Mouse (Mus musculus) spleen, adult 2 months (tissue): ENCODE measurements around the gene Slc6a17. TPM values are rescaled to one million over a fixed set of nuclear protein-coding genes. Genes with fewer than 3 reads are reported as not detected.

Experiments
- DNase-seq, 2 experiments: peaks; one replicate each; pipeline versions ENCODE4 v3.0.0 to v3.0.0-alpha.2; 2012 to 2021; ENCODE audit warnings: low spot score in 2 of 2, low read depth in 1 of 2
- H3K27ac ChIP-seq: fragments of 200-500 bp; 2 replicates; pipeline ENCODE4 v1.5.1; 2012; ENCODE audit warnings: low read length, inconsistent platforms; ENCODE audit not compliant: insufficient read depth
- H3K27me3 ChIP-seq: fragments of 200-500 bp; 2 replicates; pipeline ENCODE4 v1.6.1; 2012; ENCODE audit warnings: mild to moderate bottlenecking, moderate library complexity, low read length, inconsistent platforms; ENCODE audit not compliant: control insufficient read depth, insufficient read depth
- H3K36me3 ChIP-seq: fragments of 200-500 bp; 2 replicates; pipeline ENCODE4 v1.6.1; 2012; ENCODE audit warnings: mild to moderate bottlenecking, low read length, inconsistent platforms; ENCODE audit not compliant: control insufficient read depth, insufficient read depth
- H3K4me1 ChIP-seq: fragments of 200-500 bp; 2 replicates; pipeline ENCODE4 v1.6.1; 2011; ENCODE audit warnings: inconsistent platforms; ENCODE audit not compliant: control insufficient read depth, insufficient read depth, insufficient read length
- H3K4me3 ChIP-seq: fragments of 200-500 bp; 2 replicates; pipeline ENCODE4 v1.5.1; 2011; ENCODE audit warnings: mild to moderate bottlenecking, inconsistent platforms; ENCODE audit not compliant: insufficient read depth, insufficient read length; ENCODE audit errors: extremely low read depth
- CTCF ChIP-seq: fragments of 200-500 bp; IDR thresholded peaks from 2 replicates; pipeline ENCODE4 v1.5.1; 2011; ENCODE audit warnings: mild to moderate bottlenecking, inconsistent platforms; ENCODE audit not compliant: insufficient read depth, insufficient read length, insufficient replicate concordance; ENCODE audit errors: extremely low read depth
- POLR2A ChIP-seq: fragments of 200-500 bp; IDR thresholded peaks from 2 replicates; pipeline ENCODE4 v1.6.1; 2011; ENCODE audit warnings: low read depth, low read length, inconsistent platforms
- WGBS: fragments of 180-500 bp; shearing (Covaris S2); methylation state at CpG from one replicate; pipeline ENCODE4 v1.1.7; 2018; 5-methylcytosine and 5-hydroxymethylcytosine counted together
- polyA plus RNA-seq: library from polyadenylated mRNA; depleted of rRNA; stranded (reverse); fragments of >200 nt; gene quantifications from 2 replicates; pipeline ENCODE4 v1.2.3, GENCODE M21; 2012

Gene Slc6a17
- polyA plus RNA-seq, 1 experiment: 0.29 TPM

DNA sequence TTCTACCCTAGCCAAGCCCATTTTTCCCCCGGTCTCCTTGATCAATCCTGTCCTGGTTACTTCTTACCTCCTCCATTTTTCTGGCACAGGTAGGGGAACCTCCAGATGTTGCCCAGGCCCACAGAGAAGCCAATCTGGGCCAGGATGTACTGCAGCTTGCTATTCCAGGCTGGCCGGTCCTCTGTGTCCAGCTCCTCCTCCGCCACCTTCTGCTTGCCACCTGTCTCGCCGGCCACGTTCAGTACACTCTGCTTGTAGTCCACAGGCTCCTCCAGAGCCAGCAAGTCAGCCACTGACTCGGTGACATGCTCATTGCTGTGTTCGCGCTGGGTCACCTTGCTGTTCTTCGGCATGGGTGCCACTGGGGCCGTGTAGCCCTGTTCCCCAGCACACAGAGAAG is 17.5 kb downstream of the Slc6a17 start:
- H3K27me3 ChIP-seq: no peaks in the 10 kb centered on the region
- no peak overlapping the region for H3K27ac ChIP-seq
- no peak for TF ChIP-seq POLR2A
- no peak overlapping the region for H3K4me3 ChIP-seq
- 95% methylated on average over 11 of the region's 11 CpGs for WGBS
- DNase-seq: no peak
- no peaks in the 10 kb centered on the region for H3K4me1 ChIP-seq
- no peaks in the 10 kb centered on the region for H3K36me3 ChIP-seq

GRCm38 (mm10) chr3:107496086-107496850 is 21.6 kb downstream of the Slc6a17 start:
- Histone ChIP-seq H3K27me3 (no peaks in the 10 kb centered on the region), H3K4me3 (no peak overlapping the region), H3K36me3 (no peaks in the 10 kb centered on the region), H3K27ac (no peak overlapping the region), H3K4me1 (no peaks in the 10 kb centered on the region)
- no peak for DNase-seq
- TF ChIP-seq POLR2A (no peak), CTCF (no peak)
- WGBS: 86% methylated on average over 13 of the region's 13 CpGs

GRCm38 (mm10) chr3:107495524-107495923 is 22.3 kb downstream of the Slc6a17 start:
- no peak for DNase-seq
- TF ChIP-seq POLR2A (no peak), CTCF (no peak)
- no peaks in the 10 kb centered on the region for H3K27me3 ChIP-seq
- H3K36me3 ChIP-seq: no peaks in the 10 kb centered on the region
- no peaks in the 10 kb centered on the region for H3K4me1 ChIP-seq
- no peak overlapping the region for H3K4me3 ChIP-seq
- 90% methylated on average over 6 of the region's 6 CpGs for WGBS
- H3K27ac ChIP-seq: no peak overlapping the region

DNA sequence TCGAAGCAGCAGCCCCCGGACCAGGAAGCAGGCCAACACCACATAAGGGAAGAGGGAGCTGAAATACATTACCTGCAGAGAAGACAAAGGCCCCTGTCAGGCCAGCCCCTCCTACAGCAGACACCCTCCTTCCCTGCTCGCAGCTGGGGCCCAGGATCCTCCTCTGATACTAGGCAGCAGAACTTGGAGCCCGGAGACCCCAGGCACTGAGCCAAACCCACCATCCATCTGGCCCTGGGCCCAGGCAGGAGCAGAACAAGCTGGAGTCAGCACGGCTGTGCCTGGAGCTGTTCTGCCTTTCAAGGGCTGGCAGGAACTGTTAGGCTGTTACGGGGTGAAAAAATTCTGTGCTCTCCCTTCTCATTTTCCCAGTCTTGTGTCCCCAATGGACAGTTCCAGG is 26.4 kb downstream of the Slc6a17 start:
- Histone ChIP-seq H3K27ac (no peak overlapping the region), H3K36me3 (no peaks in the 10 kb centered on the region), H3K27me3 (no peaks in the 10 kb centered on the region), H3K4me3 (no peak overlapping the region), H3K4me1 (no peaks in the 10 kb centered on the region)
- TF ChIP-seq POLR2A (no peak), CTCF (no peak)
- 23% methylated on average over 6 of the region's 6 CpGs for WGBS
- DNase-seq: no peak

DNA sequence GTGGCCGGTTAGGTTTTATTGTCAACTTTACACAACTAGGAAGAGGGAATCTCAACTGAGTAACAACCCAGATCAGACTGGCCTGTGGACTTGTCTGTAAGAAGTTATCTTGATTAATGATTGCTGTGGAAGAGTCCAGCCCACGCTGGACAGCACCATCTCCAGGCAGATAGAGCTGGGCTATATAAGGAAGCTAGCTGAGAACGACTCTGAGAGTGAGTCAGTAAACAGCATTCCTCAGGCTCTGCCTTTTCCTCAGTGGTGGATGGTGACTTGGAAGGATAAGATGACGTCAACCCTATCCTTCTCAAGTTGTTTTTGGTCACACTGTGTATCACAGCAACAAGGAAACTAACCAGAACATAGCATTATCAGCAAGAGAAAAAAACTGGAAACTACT is 29.2 kb downstream of the Slc6a17 start:
- no peak overlapping the region for H3K27ac ChIP-seq
- no peaks in the 10 kb centered on the region for H3K4me1 ChIP-seq
- no peaks in the 10 kb centered on the region for H3K36me3 ChIP-seq
- TF ChIP-seq POLR2A: no peak
- no peak for TF ChIP-seq CTCF
- H3K27me3 ChIP-seq: no peaks in the 10 kb centered on the region
- 49% methylated on average over 4 of the region's 4 CpGs for WGBS
- DNase-seq: no peak
- H3K4me3 ChIP-seq: no peak overlapping the region

DNA sequence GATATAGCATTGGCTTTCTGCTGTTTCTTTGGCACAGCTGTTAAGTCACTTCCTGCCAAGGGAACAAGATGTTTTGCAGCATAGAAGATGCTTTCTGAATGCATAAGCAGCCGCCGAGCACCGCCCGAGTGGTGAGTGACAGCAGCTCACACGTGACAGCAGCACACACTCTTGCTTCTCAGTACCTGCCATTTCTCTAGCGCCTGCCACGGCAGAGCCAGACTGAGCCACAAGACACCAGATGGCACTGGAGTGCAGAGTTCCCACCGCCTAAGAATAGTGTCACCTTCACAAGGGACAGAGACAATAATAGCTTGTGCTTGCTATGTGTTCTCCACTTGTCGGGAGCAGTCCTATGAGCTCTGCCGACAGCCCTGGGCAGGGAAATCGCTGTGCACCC is 34.5 kb downstream of the Slc6a17 start:
- Histone ChIP-seq H3K4me1 (no peaks in the 10 kb centered on the region), H3K4me3 (no peak overlapping the region), H3K27me3 (no peaks in the 10 kb centered on the region), H3K36me3 (no peaks in the 10 kb centered on the region), H3K27ac (no peak overlapping the region)
- DNase-seq: no peak
- TF ChIP-seq CTCF (no peak), POLR2A (no peak)
- WGBS: 27% methylated on average over 11 of the region's 11 CpGs

- 31% methylated on average over 3 of the region's 3 CpGs for WGBS
- TF ChIP-seq CTCF: no peak
- no peak for TF ChIP-seq POLR2A
These were observed 37.2 kb downstream of the Slc6a17 start for GRCm38 (mm10) chr3:107480660-107481059.

More at GRCm38 (mm10) chr3:107480660-107481059, 37.2 kb downstream of the Slc6a17 start:
- Histone ChIP-seq H3K27me3 (no peaks in the 10 kb centered on the region), H3K4me3 (no peak overlapping the region), H3K27ac (no peak overlapping the region), H3K4me1 (no peaks in the 10 kb centered on the region), H3K36me3 (no peaks in the 10 kb centered on the region)
- DNase-seq: no peak
